Mouse (Mus musculus) bone marrow, adult 2 months (tissue): ENCODE data around the gene Theg. TPM values are rescaled to one million over a fixed set of nuclear protein-coding genes. Genes with fewer than 3 reads are reported as not detected.
A peak's percentile ranks its signal among the peaks of the same experiment; 100 is the strongest.

Experiments
- H3K27ac ChIP-seq: fragments of 200-500 bp; 2 replicates; pipeline ENCODE4 v1.5.1; 2012; ENCODE audit warnings: low read depth, mild to moderate bottlenecking, control low read depth, inconsistent platforms, low read length; ENCODE audit not compliant: control insufficient read depth, poor library complexity, insufficient read depth
- H3K4me1 ChIP-seq: fragments of 200-500 bp; 2 replicates; pipeline ENCODE4 v1.6.1; 2011; ENCODE audit warnings: low read length; ENCODE audit not compliant: control insufficient read depth, insufficient read depth
- H3K4me3 ChIP-seq: fragments of 200-500 bp; replicated peaks from 2 replicates; pipeline ENCODE3; 2011; ENCODE audit warnings: mild to moderate bottlenecking, low read depth, low read length, control low read depth; ENCODE audit not compliant: control insufficient read depth
- CTCF ChIP-seq: fragments of 200-500 bp; IDR thresholded peaks from 2 replicates; pipeline ENCODE4 v1.5.1; 2011; ENCODE audit warnings: low read length, control low read depth; ENCODE audit not compliant: control insufficient read depth, insufficient read depth
- POLR2A ChIP-seq: fragments of 200-500 bp; IDR thresholded peaks from 2 replicates; pipeline ENCODE4 v1.6.1; 2011; ENCODE audit warnings: low read depth, mild to moderate bottlenecking, control low read depth, low read length, borderline replicate concordance; ENCODE audit not compliant: control insufficient read depth
- WGBS: fragments of 180-500 bp; shearing (Covaris S2); methylation state at CpG from one replicate; pipeline ENCODE4 v1.1.7; 2018; 5-methylcytosine and 5-hydroxymethylcytosine counted together
- polyA plus RNA-seq: library from polyadenylated mRNA; stranded (reverse); fragments of >200 nt; gene quantifications from 2 replicates; pipeline ENCODE4 v1.2.4, GENCODE M21; 2011; ENCODE audit warnings: low replicate concordance; ENCODE audit not compliant: missing spikeins, insufficient read depth, insufficient read length

Theg gene
- polyA plus RNA-seq, 1 experiment, result not detected

- TF ChIP-seq CTCF (no peak), POLR2A (no peak)
- 84% methylated on average over 8 of the region's 8 CpGs for WGBS
- Histone ChIP-seq H3K4me3 (no peak overlapping the region), H3K4me1 (no peaks in the 10 kb centered on the region), H3K27ac (no peak overlapping the region)
Observed at GRCm38 (mm10) chr10:79586243-79586642, 888 bp downstream of the Theg start.

- WGBS, result 86% methylated on average over 5 of the region's 5 CpGs
- TF ChIP-seq CTCF (no peak), POLR2A (no peak)
- Histone ChIP-seq H3K27ac (no peak overlapping the region), H3K4me3 (no peak overlapping the region), H3K4me1 (no peaks in the 10 kb centered on the region)
Observed at GRCm38 (mm10) chr10:79585723-79586122, 1.4 kb downstream of the Theg start.

GRCm38 (mm10) chr10:79585136-79585535 lies 2.0 kb downstream of the Theg start:
- no peak for TF ChIP-seq POLR2A
- no peak for TF ChIP-seq CTCF
- Histone ChIP-seq H3K4me1 (no peaks in the 10 kb centered on the region), H3K27ac (no peak overlapping the region), H3K4me3 (no peak overlapping the region)
- WGBS, result 87% methylated on average over 6 of the region's 6 CpGs

GRCm38 (mm10) chr10:79584426-79584825 lies 2.7 kb downstream of the Theg start:
- TF ChIP-seq POLR2A (no peak), CTCF (no peak)
- Histone ChIP-seq H3K4me1 (no peaks in the 10 kb centered on the region), H3K27ac (no peak overlapping the region), H3K4me3 (no peak overlapping the region)
- 53% methylated on average over 9 of the region's 9 CpGs for WGBS

- TF ChIP-seq POLR2A (no peak), CTCF (no peak)
- Histone ChIP-seq H3K4me1 (no peaks in the 10 kb centered on the region), H3K4me3 (no peak overlapping the region), H3K27ac (no peak overlapping the region)
- 68% methylated on average over 7 of the region's 7 CpGs for WGBS
Observed at GRCm38 (mm10) chr10:79584021-79584420, 3.1 kb downstream of the Theg start.

- TF ChIP-seq POLR2A (no peak), CTCF (no peak)
- Histone ChIP-seq H3K27ac (no peak overlapping the region), H3K4me3 (no peak overlapping the region), H3K4me1 (no peaks in the 10 kb centered on the region)
- WGBS, result 85% methylated on average over 8 of the region's 8 CpGs
Observed at GRCm38 (mm10) chr10:79581501-79581900, 5.6 kb downstream of the Theg start.

GRCm38 (mm10) chr10:79580811-79581210 lies 6.3 kb downstream of the Theg start:
- TF ChIP-seq POLR2A, result no peak
- peak; percentile 61 for TF ChIP-seq CTCF
- Histone ChIP-seq H3K4me3 (no peak overlapping the region), H3K4me1 (no peaks in the 10 kb centered on the region), H3K27ac (no peak overlapping the region)
- 65% methylated on average over 6 of the region's 6 CpGs for WGBS

- Histone ChIP-seq H3K4me1 (no peaks in the 10 kb centered on the region), H3K27ac (no peak overlapping the region), H3K4me3 (no peak overlapping the region)
- TF ChIP-seq POLR2A (no peak), CTCF (no peak)
- 72% methylated on average over 7 of the region's 7 CpGs for WGBS
Observed at GRCm38 (mm10) chr10:79580356-79580755, 6.8 kb downstream of the Theg start.

- H3K4me3 ChIP-seq, result no peak overlapping the region
- 79% methylated on average over 12 of the region's 12 CpGs for WGBS
- H3K4me1 ChIP-seq, result no peaks in the 10 kb centered on the region
- TF ChIP-seq POLR2A, result no peak
- TF ChIP-seq CTCF, result no peak
- no peak overlapping the region for H3K27ac ChIP-seq
Observed at GRCm38 (mm10) chr10:79579781-79580180, 7.3 kb downstream of the Theg start.
